Mouse (Mus musculus): ENCODE measurements around the gene Ppm1j.

Gene Ppm1j

DNA sequence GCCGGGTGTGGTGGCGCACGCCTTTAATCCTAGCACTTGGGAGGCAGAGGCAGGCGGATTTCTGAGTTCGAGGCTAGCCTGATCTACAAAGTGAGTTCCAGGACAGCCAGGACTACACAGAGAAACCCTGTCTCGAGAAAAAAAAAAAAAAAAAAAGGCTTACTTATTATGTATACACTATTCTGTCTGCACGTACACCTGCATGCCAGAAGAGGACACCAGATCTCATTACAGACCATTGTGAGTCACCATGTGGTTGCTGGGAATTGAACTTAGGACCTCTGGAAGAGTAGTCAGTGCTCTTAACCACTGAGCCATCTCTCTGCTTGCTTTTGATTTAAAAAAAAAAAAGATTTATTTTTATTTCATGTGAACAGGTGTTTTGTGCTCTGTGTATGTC is 32.4 kb downstream of the Ppm1j start:
- DNase-seq (ENCODE audit: low read depth, low spot score), result peak; percentile 44

DNA sequence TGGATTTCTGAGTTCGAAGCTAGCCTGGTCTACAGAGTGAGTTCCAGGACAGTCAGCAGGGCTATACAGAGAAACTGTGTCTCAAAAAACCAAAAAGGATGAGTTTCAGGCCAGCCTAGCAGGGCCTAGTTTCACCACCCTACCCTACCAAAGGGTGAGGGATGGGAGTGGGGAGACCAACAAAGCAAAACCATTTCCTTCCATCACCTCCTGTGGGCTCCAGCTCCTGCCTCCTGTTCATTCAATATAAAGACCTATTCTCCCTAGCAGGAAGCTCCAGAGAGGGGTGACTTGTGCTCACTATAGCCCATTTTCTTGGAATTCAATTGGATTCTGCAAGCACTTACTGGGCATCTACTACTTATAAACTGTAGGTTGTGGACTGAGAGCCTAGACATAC is 33.9 kb downstream of the Ppm1j start:
- no peak for DNase-seq (ENCODE audit: low read depth, low spot score)

DNA sequence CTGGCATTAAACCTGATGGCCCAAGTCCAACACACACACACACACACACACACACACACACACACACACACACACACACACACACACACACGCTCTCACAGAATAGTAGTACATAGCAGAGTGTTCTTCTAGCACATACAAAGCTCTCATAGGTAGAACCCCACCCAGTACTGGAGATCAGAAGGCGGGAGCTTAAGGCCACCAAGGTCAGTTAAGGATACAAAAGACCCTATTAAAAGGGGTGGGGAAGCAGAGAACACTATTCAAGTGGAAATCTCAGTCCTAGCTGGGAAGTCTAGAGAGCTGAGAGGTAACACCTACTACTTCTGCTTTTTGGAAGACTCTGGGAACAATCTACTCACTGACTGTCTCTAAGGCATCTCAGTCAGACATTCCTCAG is 34.5 kb downstream of the Ppm1j start:
- no peak for DNase-seq (ENCODE audit: low read depth, low spot score)

DNA sequence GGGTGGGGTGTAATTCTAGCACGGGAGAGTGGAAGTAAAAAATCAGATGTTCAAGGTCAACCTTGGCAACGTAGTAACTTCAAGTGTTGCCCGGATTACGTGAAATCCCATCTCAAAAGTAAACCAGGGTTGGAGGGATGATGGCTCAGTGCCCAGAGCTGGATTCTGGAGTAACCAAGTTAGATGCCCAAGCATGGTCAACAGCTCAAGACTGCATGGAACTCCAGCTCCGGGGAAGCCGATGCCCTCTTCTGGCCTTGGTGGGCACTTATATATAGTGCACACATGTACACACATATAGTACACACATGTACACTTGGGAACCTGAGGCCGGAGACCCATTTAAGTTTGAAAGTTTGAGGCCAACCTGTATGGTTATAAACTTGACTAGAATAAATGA is 35.3 kb downstream of the Ppm1j start:
- no peak for DNase-seq (ENCODE audit: low read depth, low spot score)

DNA sequence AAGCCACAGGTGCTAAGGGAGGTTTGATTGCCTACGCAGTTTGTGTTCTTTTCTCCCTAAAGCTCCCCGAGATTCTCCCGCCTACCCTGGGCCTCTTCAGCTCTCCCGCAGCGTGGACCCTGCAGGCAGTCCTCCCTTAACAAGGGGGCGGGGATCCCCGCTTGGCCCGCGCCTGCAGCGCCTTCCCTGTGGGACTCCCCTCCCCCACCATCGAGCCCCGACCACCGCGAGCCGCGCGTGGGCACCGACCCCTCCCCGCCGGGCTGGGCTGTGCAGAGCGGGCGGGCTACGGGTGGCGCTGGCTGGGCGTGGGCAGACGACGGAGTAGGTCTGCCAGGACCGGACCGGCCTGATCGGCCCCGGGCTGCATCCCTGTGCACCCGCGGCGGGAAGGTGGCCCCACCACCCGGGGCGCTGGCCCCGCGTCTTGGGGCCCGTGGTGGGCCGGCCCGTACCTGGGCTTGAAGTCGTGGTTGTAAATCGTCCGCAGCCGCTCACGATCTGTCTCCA is 36.7 kb downstream of the Ppm1j start:
- peak; percentile 56 for DNase-seq (ENCODE audit: low read depth, low spot score)

DNA sequence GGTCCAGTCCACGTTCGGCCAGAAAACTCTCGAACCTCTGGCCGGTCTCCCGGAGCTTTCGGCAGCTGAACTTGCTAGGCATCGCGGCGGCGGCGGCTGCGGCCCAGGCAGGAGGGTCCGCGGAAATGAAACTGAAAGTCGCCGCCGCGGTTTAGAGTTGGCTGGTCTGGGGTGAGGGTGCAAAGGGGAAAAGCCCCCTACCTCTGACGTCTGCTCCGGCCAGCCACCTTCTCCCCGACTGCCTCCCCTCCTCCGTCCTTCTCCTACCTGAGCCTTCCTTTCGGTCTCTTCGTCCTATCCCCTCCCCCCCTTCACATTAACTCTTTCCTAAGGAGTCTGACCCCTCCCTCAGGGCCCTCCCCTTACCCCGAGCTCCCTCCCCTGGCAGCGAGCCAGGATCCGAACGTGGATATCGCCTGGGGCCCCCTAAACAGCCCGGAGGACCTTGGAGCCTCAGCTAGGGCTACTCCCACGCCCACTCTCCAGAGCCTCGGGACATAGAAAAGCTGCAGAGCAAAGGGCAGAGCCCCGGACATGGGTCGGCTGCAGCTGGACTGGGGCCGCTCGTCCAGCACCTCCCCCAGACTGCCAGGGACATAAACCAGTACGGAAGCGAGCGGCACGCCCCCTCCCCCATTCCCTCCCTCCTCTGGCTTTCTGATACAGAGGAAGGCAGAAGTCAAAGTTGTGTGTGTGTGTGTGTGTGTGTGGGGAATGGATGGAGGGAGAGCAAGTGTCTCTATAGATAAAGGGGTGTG is 37.3 kb downstream of the Ppm1j start, which contains the start of gene Mov10:
Mov10 (minus strand) TSS at position 573 of the 758 bp plus-strand sequence.
- peak; percentile 86 for DNase-seq (ENCODE audit: low read depth, low spot score)

DNA sequence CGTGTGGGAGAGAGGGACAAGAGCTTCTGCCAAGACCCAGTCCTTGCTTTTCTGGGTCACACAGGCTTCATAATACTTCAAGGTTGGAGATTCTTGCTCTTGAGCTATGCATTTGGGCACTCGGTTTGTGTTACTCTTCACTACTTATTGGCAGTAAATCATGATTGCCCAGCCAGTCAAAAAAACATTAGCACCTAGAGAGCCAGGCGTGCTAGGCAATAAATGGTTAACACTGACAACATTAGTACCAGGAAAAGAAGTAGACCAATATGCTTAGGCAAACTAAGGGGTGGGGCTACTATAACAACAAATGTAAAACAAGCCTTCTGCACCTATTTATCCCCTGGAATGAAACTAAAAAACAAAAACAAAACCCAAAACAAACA is 37.9 kb downstream of the Ppm1j start:
- peak; percentile 54 for DNase-seq (ENCODE audit: low read depth, low spot score)

DNA sequence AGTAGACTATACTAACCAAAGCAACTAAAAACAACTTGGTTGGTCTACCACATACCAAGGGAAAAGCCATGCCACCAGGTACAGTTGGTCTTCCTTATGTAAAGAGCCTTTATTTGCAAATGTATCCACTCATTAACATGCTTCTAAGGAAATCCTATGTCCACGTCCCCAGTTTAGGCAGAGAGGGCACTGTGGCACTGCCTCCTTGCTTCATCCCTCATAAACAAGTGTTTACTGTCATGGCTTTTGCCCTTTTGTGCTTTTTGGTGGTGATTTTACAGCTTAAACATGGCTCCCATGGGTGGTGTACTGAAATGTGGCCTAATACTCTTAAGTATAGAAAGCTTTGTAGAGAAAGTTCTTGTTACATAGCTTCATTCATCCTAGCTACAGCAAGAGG is 39.6 kb downstream of the Ppm1j start:
- DNase-seq (ENCODE audit: low read depth, low spot score), result no peak

DNA sequence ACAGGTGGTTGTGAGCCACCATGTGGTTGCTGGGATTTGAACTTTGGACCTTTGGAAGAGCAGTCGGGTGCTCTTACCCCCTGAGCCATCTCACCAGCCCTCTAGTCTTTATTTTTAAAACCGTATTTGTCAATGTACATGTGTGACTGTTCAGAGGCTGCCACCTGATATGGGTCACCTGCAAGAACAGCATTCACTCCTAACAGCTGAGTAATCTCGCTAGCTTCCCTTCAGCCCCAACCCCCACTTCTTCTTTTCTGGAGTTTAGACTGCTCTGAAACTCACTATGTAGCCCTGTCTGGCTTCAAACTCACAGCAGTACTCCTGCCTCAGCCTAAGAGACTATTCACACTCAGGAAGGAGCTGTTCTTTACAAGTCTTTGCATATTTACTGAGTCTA is 41.6 kb downstream of the Ppm1j start:
- DNase-seq (ENCODE audit: low read depth, low spot score), result no peak
